Mouse (Mus musculus) heart, embryonic 15.5 days (tissue): Measurements from ENCODE around the gene Myl4. TPM values are rescaled to one million over a fixed set of nuclear protein-coding genes. Genes with fewer than 3 reads are reported as not detected.

Experiments
- ATAC-seq: fragments of 200-750 bp; cut with Nextera tagmentation; replicated peaks from 2 replicates; pipeline ENCODE4 v1.8.0; 2017; ENCODE audit warnings: low read depth, moderate TSS enrichment; ENCODE audit not compliant: insufficient number of reproducible peaks, insufficient read depth, low FRiP score
- H3K27ac ChIP-seq: fragments of 300-500 bp; sonication (generic); 2 replicates; pipeline ENCODE4 v1.5.1; 2015; ENCODE audit warnings: mild to moderate bottlenecking, inconsistent platforms
- H3K27me3 ChIP-seq: fragments of 300-500 bp; sonication (generic); 2 replicates; pipeline ENCODE4 v1.6.1; 2015; ENCODE audit warnings: inconsistent platforms
- H3K36me3 ChIP-seq: fragments of 300-500 bp; sonication (generic); 2 replicates; pipeline ENCODE4 v1.6.1; 2015; ENCODE audit warnings: mild to moderate bottlenecking, inconsistent platforms
- H3K4me1 ChIP-seq: fragments of 300-500 bp; sonication (generic); replicated peaks from 2 replicates; pipeline ENCODE4 v1.6.1; 2015; ENCODE audit warnings: inconsistent platforms
- H3K4me2 ChIP-seq: fragments of 300-500 bp; sonication (generic); 2 replicates; pipeline ENCODE4 v1.6.1; 2015; ENCODE audit warnings: inconsistent platforms, mild to moderate bottlenecking, moderate library complexity
- H3K4me3 ChIP-seq: fragments of 300-500 bp; sonication (generic); 2 replicates; pipeline ENCODE4 v1.5.1; 2015; ENCODE audit warnings: mild to moderate bottlenecking, inconsistent platforms
- H3K9ac ChIP-seq: fragments of 300-500 bp; sonication (generic); 2 replicates; pipeline ENCODE4 v1.6.1; 2015; ENCODE audit warnings: mild to moderate bottlenecking, inconsistent platforms
- H3K9me3 ChIP-seq: fragments of 300-500 bp; sonication (generic); replicated peaks from 2 replicates; pipeline ENCODE4 v1.6.1; 2016; ENCODE audit warnings: inconsistent platforms
- WGBS: fragments of 180-500 bp; shearing (Covaris S2); methylation state at CpG from one replicate; pipeline ENCODE4 v1.1.7; 2015; ENCODE audit warnings: mixed read lengths; 5-methylcytosine and 5-hydroxymethylcytosine counted together
- polyA plus RNA-seq: library from polyadenylated mRNA; unstranded; fragments of >200 nt; fragmentation: Nextera tagmentation; extraction: Ambion mirVana; gene quantifications from 2 replicates; pipeline ENCODE4 v1.2.1, GENCODE M21; 2015

The Myl4 gene
- polyA plus RNA-seq, 1 experiment from 2014 or later, result 1,694 TPM

DNA sequence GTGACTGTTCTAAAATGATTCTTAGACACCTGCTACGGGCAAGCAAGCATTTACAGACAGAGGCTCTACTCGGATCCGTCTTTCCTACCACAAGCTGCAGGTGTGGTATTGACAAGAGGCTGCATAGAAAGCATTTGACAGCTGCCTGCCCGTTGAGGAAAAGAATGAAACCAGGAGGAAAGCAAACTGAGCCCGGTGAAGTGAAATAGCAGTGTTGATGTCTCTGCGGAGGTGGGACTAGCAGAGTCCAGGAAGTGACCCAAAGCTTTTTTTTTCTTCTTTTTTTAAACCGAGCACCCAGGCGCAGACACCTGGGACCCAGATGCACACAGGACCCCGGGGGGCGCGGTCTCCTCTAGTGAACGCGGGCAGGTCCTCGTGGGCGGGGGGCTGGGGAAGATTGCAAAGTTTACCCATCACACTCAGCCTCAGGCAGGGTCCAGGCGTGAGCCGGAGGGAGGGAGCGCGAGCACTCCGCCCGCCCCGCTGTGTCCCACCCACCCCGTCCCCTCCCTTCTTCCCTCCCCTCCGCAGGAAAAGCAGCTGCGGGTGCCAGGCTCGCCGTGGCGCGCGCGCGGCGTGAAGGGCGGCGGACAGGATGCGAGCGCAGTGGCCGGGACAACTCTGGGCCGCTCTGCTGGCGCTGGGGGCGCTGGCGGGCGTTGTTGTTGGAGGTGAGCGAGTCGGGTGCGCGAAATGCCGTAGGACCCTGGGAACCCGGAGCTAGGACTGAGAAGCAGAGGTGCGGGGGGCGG, 57.2 kb downstream of the Myl4 start, which contains the start of gene Itgb3:
Gene Itgb3 (plus strand): TSS at position 510 of the 755 bp plus-strand sequence.
- Histone ChIP-seq H3K36me3 (no peaks in the 10 kb centered on the region), H3K9ac (peak within 1 kb of the TSS; percentile 72), H3K9me3 (no peaks in the 10 kb centered on the region), H3K27ac (peak within 1 kb of the TSS; percentile 36; the same call in 1 of the 2 replicates), H3K27me3 (0 out of 2 replicates have a peak, but pooled peaks cover 2% of the 10 kb centered on the region), H3K4me3 (peak within 1 kb of the TSS; percentile 67), H3K4me2 (peak within 1 kb of the TSS; percentile 98), H3K4me1 (peaks cover 9% of the 10 kb centered on the region)
- under 1% methylated on average over 42 of the region's 51 CpGs for WGBS
- ATAC-seq, result peak; percentile 87

DNA sequence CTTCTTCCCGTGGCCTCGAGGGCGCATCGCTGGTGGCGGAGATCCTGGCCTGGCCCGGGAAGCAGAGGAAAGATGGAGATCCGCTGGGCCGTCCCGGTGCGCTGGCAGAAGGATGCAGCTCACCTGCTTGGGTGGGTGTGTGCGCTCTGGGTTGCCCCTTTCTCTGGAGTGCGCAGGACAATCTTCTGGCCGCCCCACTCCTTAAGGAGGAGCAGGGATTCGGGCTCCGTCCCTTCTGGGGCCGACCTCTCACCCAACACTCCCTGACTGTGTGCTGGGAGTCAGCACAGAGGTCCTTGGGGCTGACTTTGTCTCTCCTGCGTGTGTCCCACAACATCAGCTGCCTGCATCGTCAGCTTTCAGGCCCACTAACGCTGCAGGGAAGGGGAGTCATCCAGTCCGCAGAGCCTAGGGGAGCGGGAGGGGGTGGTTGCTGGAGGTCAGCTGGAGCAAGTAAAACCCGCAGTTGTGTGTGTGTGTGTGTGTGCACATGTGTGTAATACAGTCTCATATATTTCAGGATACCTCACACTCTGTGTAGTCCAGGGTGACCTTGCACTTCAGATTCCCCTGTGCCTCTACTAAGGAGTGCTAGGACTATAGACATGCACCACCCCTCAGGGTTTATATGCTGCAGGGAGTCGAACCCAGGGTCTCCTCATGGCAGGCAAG, 57.9 kb downstream of the Myl4 start:
- Histone ChIP-seq H3K36me3 (no peaks in the 10 kb centered on the region), H3K4me1 (peaks cover 9% of the 10 kb centered on the region), H3K4me2 (peak overlapping the region; percentile 98), H3K27ac (peak overlapping the region; percentile 36; the same call in 1 of the 2 replicates), H3K9me3 (no peaks in the 10 kb centered on the region), H3K4me3 (peak overlapping the region; percentile 67), H3K27me3 (0 out of 2 replicates have a peak, but pooled peaks cover 2% of the 10 kb centered on the region), H3K9ac (peak overlapping the region; percentile 72)
- WGBS, result 4% methylated on average over 23 of the region's 23 CpGs
- ATAC-seq, result peak; percentile 23; the same call in 1 of the 2 replicates

DNA sequence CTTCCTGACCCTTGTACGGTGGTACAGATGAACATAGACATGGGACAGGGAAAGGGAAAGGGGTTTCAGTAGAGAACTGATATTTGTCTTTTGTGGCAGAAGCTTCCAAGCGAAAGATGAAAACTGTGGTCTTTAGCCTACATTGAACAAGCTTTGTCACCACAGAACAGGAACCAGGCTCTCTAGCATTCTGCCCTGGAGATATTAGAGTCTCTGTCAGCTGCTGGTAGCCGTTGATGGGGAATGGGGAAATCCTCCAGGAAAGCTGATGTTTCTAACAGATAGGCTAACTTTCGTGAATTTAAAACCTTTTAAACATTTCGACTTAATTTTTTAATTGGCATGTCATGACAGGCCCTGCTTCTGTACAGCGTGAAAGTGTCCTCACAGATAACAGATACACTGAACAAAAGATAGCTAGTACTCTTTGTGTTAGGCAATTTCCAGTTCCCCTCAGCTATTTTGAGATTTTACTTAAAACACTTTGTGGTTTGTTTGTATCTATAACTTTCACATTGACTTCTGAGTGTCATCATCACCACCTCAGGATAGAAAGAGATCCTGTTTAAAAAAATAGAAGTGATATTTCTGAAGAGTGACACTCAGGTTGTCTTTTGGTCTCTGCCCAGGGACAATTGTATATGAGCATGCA, 58.7 kb downstream of the Myl4 start:
- Histone ChIP-seq H3K4me3 (no peak overlapping the region), H3K9me3 (no peaks in the 10 kb centered on the region), H3K27ac (no peak overlapping the region), H3K27me3 (0 out of 2 replicates have a peak, but pooled peaks cover 2% of the 10 kb centered on the region), H3K4me2 (no peak overlapping the region), H3K9ac (no peak overlapping the region), H3K4me1 (peaks cover 9% of the 10 kb centered on the region), H3K36me3 (no peaks in the 10 kb centered on the region)
- no peak for ATAC-seq
- WGBS, result 64% methylated on average over 6 of the region's 6 CpGs

DNA sequence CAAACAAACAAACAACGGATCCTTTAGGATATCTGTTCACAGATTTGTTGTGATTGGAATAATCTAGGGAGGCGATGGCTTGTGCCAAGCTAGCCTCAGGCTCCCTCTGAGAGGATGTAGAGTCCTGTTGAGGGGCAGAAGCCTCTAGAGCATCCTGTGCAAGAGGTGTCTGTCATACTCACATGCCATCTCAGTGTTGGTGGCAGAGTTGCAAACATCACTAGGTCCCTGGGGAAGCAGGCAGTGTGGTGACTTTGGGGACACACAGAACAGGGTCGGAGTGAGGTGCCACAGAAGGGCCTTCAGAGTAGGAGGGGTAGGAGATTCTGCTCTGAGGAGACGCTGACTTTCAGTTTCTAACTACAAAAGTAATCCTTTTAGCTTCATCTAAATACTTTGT, 59.3 kb downstream of the Myl4 start:
- Histone ChIP-seq H3K4me3 (no peak overlapping the region), H3K27ac (no peak overlapping the region), H3K36me3 (no peaks in the 10 kb centered on the region), H3K9ac (no peak overlapping the region), H3K27me3 (0 out of 2 replicates have a peak, but pooled peaks cover 2% of the 10 kb centered on the region), H3K4me1 (peaks cover 9% of the 10 kb centered on the region), H3K4me2 (no peak overlapping the region), H3K9me3 (no peaks in the 10 kb centered on the region)
- WGBS, result 58% methylated on average over 4 of the region's 4 CpGs
- no peak for ATAC-seq

DNA sequence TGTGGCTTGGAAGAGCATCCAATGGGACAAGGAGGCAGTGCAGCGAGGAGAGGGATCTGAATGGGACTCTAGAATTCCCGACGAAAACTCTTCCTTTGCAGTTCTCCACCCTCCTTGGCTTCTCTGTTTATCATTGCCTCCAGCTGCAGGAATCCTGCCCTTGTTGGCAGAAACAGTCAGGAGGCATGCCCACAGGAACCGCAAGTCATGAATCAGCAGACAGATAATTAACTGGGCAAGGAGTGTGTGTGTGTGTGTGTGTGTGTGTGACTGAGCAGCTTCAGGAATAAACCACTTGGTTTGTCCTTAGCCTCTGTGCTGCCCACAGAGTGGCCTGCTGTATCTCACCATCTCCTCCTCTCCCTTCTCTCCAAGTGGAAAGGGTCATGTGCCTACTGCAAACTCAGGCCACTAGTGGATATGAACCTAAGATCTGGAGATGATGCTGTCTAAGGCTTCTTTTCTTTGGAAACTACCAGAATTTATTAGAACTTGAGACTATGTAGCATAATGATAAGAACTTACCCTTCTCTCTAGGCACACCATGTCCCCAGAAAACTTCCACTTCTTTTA, 61.2 kb downstream of the Myl4 start:
- no peak for ATAC-seq
- H3K27ac ChIP-seq, result no peak overlapping the region
- peaks cover 21% of the 10 kb centered on the region for H3K4me1 ChIP-seq
- no peak overlapping the region for H3K4me2 ChIP-seq
- no peaks in the 10 kb centered on the region for H3K36me3 ChIP-seq
- WGBS, result 41% methylated on average over 4 of the region's 4 CpGs
- no peak overlapping the region for H3K9ac ChIP-seq
- no peak overlapping the region for H3K4me3 ChIP-seq
- H3K9me3 ChIP-seq, result no peaks in the 10 kb centered on the region
- no peaks in the 10 kb centered on the region for H3K27me3 ChIP-seq

DNA sequence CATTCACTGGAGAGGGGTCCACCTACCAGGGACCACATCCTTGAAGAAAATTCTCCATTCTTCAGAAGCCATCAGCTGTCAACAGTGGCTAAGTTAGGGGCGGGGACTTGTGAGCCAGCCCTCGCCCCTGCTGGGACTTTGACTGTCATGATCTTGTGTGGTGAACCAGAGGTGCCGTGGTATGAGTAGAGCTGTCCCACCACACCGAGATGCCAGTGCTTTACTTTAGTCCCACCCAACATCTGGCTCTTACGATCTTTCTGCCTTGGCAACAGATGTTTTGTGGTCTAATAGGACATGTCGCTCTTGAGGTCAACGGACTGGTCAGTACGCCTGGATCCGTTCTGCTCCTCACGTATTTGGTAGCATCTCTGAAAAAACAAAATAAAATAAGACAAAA, 63.1 kb downstream of the Myl4 start:
- Histone ChIP-seq H3K9ac (no peak overlapping the region), H3K27ac (no peak overlapping the region), H3K4me2 (no peak overlapping the region), H3K36me3 (no peaks in the 10 kb centered on the region), H3K27me3 (no peaks in the 10 kb centered on the region), H3K9me3 (no peaks in the 10 kb centered on the region), H3K4me1 (peaks cover 21% of the 10 kb centered on the region), H3K4me3 (no peak overlapping the region)
- ATAC-seq, result no peak
- WGBS, result 73% methylated on average over 10 of the region's 10 CpGs

DNA sequence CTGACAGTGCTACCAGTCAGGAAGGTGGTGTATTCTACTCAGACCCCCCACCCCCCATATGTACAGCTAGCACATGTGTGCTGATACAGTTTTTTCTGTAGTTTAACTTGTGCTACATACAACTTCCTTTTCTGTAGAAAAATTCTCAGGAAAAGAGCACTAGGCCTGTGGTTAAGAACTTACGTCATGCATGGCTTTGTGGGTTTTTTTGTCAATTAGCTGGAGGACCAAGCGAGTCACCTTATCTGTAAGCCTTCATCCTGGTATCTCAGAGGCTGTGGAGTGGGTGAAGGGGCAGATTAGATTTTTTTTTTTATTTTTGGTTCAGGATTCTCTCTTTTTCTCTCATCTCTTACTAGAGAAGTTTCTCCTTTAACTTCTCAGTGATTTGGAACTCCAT, 63.7 kb downstream of the Myl4 start:
- Histone ChIP-seq H3K9me3 (no peaks in the 10 kb centered on the region), H3K4me1 (peaks cover 23% of the 10 kb centered on the region), H3K4me3 (no peak overlapping the region), H3K27me3 (no peaks in the 10 kb centered on the region), H3K27ac (no peak overlapping the region), H3K4me2 (no peak overlapping the region), H3K9ac (no peak overlapping the region), H3K36me3 (no peaks in the 10 kb centered on the region)
- ATAC-seq, result no peak
- WGBS, result 43% methylated on average over 2 of the region's 2 CpGs

DNA sequence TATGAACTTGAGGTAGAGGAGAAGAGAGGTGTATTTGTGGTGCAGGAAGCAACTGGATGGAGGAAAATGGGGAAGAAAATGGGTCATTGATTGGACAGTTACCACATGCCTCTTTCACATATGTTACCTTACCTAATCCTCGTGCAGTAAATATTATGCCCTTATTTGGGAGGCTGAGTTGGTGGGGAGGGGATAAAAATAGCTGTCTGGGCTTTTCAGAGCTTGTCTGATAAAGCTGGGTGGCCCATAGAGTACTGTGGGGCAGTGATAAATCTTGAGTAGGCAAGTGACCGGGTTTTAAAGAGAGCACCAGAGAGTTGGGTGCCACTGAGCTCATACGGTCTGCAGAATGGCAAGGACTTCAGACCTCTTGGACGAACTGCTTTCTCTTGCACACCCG, 65.7 kb downstream of the Myl4 start:
- Histone ChIP-seq H3K4me3 (no peak overlapping the region), H3K4me2 (no peak overlapping the region; the same call in 1 of the 2 replicates), H3K27me3 (no peaks in the 10 kb centered on the region), H3K9ac (no peak overlapping the region), H3K36me3 (no peaks in the 10 kb centered on the region), H3K27ac (peak overlapping the region; percentile 53), H3K4me1 (peaks cover 23% of the 10 kb centered on the region), H3K9me3 (no peaks in the 10 kb centered on the region)
- peak; percentile 58; the same call in 1 of the 2 replicates for ATAC-seq
- 31% methylated on average over 5 of the region's 5 CpGs for WGBS

DNA sequence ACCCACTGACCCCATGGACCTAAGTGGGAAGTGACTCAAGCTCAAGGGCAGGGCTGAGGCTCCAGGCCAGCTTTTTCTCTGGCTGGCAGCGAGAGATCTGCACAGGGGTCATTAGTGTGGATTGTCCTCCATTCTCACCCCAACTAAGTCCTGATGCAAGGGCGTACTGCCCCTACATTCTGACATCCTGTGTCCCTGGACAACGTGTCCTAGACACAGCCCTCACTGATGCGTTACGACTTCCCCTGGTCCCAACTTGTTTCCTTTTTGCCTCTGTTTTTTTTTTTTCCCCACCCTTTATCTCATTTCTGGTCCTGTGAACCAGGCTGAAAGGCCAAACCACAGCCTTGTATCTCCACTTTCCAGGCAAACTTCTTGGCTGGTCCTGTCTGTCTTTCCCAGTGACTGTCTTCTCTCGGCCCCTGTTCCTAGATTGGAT, 68.2 kb downstream of the Myl4 start:
- no peak for ATAC-seq
- H3K36me3 ChIP-seq, result no peaks in the 10 kb centered on the region
- no peak overlapping the region for H3K4me2 ChIP-seq
- H3K4me1 ChIP-seq, result peaks cover 25% of the 10 kb centered on the region
- no peak overlapping the region for H3K9ac ChIP-seq
- H3K9me3 ChIP-seq, result no peaks in the 10 kb centered on the region
- 66% methylated on average over 6 of the region's 6 CpGs for WGBS
- H3K4me3 ChIP-seq, result no peak overlapping the region
- H3K27me3 ChIP-seq, result no peaks in the 10 kb centered on the region
- no peak overlapping the region for H3K27ac ChIP-seq

DNA sequence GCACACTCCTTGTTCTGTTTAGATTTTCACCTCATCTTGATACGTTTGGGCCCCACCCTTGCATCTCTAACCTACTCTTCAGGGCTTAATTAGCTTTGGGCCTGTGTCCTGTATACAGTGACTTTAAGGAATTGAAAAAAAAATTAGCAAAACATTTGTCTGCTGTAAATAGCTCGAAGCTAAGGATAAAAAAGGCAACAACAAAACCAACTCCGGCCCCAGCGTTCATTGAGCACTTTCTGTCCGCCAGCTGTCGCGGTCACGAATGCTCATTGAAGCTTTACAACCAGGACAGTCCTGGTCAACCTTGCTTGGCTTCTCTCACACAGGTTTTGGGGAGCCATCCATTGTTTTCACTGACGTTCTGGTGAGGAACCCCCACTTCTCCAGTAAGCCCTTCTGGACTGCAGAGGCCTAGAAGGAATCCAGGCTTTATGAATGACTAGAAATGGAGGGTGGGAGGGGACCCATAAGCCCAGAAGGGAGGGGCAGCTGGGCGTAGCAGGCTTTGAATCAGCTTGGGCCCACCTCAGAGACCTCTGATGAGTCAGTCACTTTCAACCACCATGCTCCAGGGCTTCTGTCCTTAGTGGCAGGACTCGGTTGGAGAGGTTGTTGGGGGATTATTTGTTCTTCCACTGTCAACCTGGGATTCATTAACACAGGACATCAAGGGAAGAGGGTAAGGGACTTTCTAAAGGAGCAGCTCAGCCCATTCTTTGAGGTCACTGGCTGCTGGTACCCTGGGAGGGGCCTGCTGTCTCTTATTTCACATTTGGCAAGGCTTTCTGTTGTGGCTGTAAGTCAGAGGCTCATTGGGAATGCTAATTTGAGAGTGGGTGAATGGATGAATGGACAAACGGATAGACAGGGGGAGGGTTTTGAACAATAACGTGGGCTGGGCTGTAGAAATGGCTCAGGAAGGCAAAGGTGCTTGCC, 68.9 kb downstream of the Myl4 start:
- WGBS, result 74% methylated on average over 13 of the region's 13 CpGs
- ATAC-seq, result no peak
- H3K4me3 ChIP-seq, result no peak overlapping the region
- H3K27me3 ChIP-seq, result no peaks in the 10 kb centered on the region
- H3K36me3 ChIP-seq, result no peaks in the 10 kb centered on the region
- H3K9me3 ChIP-seq, result no peaks in the 10 kb centered on the region
- H3K9ac ChIP-seq, result no peak overlapping the region
- H3K27ac ChIP-seq, result no peak overlapping the region
- no peak overlapping the region for H3K4me2 ChIP-seq
- peaks cover 25% of the 10 kb centered on the region for H3K4me1 ChIP-seq
